Mouse (Mus musculus) midbrain, embryonic 12.5 days (tissue): ENCODE data around the gene Mmel1. TPM values are rescaled to one million over a fixed set of nuclear protein-coding genes. Genes with fewer than 3 reads are reported as not detected.

ENCODE experiments used
- ATAC-seq: fragments of 200-750 bp; cut with Nextera tagmentation; 2 replicates; pipeline ENCODE4 v1.8.0; 2017; ENCODE audit warnings: low read depth, moderate TSS enrichment, moderate library complexity; ENCODE audit not compliant: low FRiP score
- H3K27ac ChIP-seq: fragments of 300-500 bp; sonication (generic); replicated peaks from 2 replicates; pipeline ENCODE4 v1.5.1; 2016; ENCODE audit warnings: mild to moderate bottlenecking
- H3K27me3 ChIP-seq: fragments of 300-500 bp; sonication (generic); 2 replicates; pipeline ENCODE4 v1.6.1; 2016; ENCODE audit warnings: mild to moderate bottlenecking
- H3K36me3 ChIP-seq: fragments of 300-500 bp; sonication (generic); 2 replicates; pipeline ENCODE4 v1.6.1; 2016
- H3K4me1 ChIP-seq: fragments of 300-500 bp; sonication (generic); 2 replicates; pipeline ENCODE4 v1.6.1; 2016
- H3K4me2 ChIP-seq: fragments of 300-500 bp; sonication (generic); replicated peaks from 2 replicates; pipeline ENCODE4 v1.6.1; 2016; ENCODE audit warnings: mild to moderate bottlenecking, moderate library complexity
- H3K4me3 ChIP-seq: fragments of 300-500 bp; sonication (generic); 2 replicates; pipeline ENCODE4 v1.5.1; 2016; ENCODE audit warnings: mild to moderate bottlenecking
- H3K9ac ChIP-seq: fragments of 300-500 bp; sonication (generic); replicated peaks from 2 replicates; pipeline ENCODE4 v1.6.1; 2016; ENCODE audit warnings: mild to moderate bottlenecking, moderate library complexity
- H3K9me3 ChIP-seq: fragments of 300-500 bp; sonication (generic); 2 replicates; pipeline ENCODE4 v1.6.1; 2016; ENCODE audit warnings: mild to moderate bottlenecking
- WGBS: fragments of 180-500 bp; shearing (Covaris S2); methylation state at CpG from one replicate; pipeline ENCODE4 v1.1.7; 2016; 5-methylcytosine and 5-hydroxymethylcytosine counted together
- polyA plus RNA-seq: library from polyadenylated mRNA; unstranded; fragments of >200 nt; fragmentation: Nextera tagmentation; extraction: Ambion mirVana; gene quantifications from 2 replicates; pipeline ENCODE4 v1.2.1, GENCODE M21; 2016

Mmel1 gene
- polyA plus RNA-seq, 1 experiment from 2014 or later, result 0.19 TPM

- Histone ChIP-seq H3K36me3 (no peaks in the 10 kb centered on the region), H3K4me2 (no peak overlapping the region), H3K4me3 (no peak overlapping the region), H3K4me1 (peaks cover 12% of the 10 kb centered on the region), H3K27me3 (0 out of 2 replicates have a peak, but pooled peaks cover 5% of the 10 kb centered on the region), H3K9ac (no peak overlapping the region), H3K9me3 (no peaks in the 10 kb centered on the region), H3K27ac (no peak overlapping the region)
- 93% methylated on average over 3 of the region's 3 CpGs for WGBS
- ATAC-seq, result no peak
Observed at GRCm38 (mm10) chr4:154913845-154914244, 44.5 kb downstream of the Mmel1 start.

DNA sequence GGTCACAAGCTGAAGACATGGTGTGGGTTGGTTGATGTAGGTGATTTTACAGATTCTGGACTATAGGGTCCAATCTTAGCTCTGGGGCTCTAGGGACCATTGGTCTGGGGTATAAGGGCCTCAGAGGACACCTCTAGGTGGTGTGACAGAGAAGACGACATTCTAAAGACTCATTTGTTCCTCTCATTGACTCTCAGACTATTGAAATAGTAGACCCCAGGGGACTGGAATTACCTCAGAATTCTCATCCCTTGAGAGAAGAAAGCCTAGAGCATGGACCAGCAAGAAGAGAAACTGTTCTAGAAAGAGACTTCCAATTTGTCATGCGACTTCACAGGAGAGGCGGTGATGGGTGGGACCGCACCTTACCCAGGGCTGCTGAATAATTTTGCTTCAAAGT is 44.9 kb downstream of the Mmel1 start:
- Histone ChIP-seq H3K9me3 (no peaks in the 10 kb centered on the region), H3K4me1 (peaks cover 12% of the 10 kb centered on the region), H3K9ac (no peak overlapping the region), H3K27me3 (0 out of 2 replicates have a peak, but pooled peaks cover 5% of the 10 kb centered on the region), H3K4me3 (no peak overlapping the region), H3K4me2 (no peak overlapping the region), H3K36me3 (no peaks in the 10 kb centered on the region), H3K27ac (no peak overlapping the region)
- WGBS, result 94% methylated on average over 4 of the region's 4 CpGs
- no peak for ATAC-seq

- Histone ChIP-seq H3K9me3 (no peaks in the 10 kb centered on the region), H3K27me3 (0 out of 2 replicates have a peak, but pooled peaks cover 5% of the 10 kb centered on the region), H3K4me2 (no peak overlapping the region), H3K4me1 (peaks cover 12% of the 10 kb centered on the region), H3K4me3 (no peak overlapping the region), H3K27ac (no peak overlapping the region), H3K36me3 (no peaks in the 10 kb centered on the region), H3K9ac (no peak overlapping the region)
- WGBS, result 91% methylated on average over 3 of the region's 3 CpGs
- ATAC-seq, result no peak
Observed at GRCm38 (mm10) chr4:154914707-154915106, 45.3 kb downstream of the Mmel1 start.

DNA sequence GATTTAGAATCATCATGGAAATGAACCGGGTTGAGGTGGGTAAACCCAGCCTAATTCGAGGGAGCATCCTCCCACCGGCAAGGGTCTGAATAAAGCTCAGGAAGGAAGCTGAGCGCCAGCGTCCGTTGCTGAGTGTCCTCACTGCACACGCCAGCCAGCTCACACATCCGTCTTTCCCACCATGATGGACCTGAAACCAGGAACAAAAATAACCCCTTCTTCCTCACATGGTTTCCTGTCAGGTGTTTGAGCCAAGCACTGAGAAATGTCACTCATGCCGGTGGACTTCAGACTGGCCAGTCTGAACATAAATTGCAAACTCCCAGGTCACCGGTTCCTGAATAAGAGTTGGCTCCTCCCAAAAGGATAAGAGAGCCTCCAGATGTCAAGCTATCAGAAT is 45.9 kb downstream of the Mmel1 start:
- no peak overlapping the region for H3K9ac ChIP-seq
- no peak overlapping the region for H3K4me2 ChIP-seq
- H3K9me3 ChIP-seq, result no peaks in the 10 kb centered on the region
- H3K4me1 ChIP-seq, result peaks cover 10% of the 10 kb centered on the region
- no peak overlapping the region for H3K27ac ChIP-seq
- H3K36me3 ChIP-seq, result no peaks in the 10 kb centered on the region
- no peak overlapping the region for H3K4me3 ChIP-seq
- WGBS, result 87% methylated on average over 10 of the region's 10 CpGs
- 0 out of 2 replicates have a peak, but pooled peaks cover 5% of the 10 kb centered on the region for H3K27me3 ChIP-seq
- ATAC-seq, result no peak

DNA sequence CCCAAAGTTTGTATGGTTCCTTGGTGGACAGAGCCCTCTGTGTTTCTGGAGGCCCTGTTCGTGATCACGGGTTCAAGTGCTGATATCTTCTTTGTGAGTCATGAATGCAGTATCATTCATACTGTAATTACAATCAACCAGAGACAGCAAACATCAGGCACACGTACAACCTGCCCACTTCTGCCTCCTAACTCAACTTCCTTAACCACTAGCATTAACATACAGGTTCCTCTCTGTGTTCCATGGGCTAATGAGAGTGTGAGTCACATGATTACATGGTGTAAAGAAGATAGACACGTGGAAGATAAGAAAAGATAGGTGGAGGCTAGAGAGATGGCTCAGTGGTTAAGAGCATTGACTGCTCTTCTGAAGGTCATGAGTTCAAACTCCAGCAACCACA is 47.3 kb downstream of the Mmel1 start:
- H3K36me3 ChIP-seq, result no peaks in the 10 kb centered on the region
- WGBS, result 85% methylated on average over 4 of the region's 4 CpGs
- no peak overlapping the region for H3K9ac ChIP-seq

DNA sequence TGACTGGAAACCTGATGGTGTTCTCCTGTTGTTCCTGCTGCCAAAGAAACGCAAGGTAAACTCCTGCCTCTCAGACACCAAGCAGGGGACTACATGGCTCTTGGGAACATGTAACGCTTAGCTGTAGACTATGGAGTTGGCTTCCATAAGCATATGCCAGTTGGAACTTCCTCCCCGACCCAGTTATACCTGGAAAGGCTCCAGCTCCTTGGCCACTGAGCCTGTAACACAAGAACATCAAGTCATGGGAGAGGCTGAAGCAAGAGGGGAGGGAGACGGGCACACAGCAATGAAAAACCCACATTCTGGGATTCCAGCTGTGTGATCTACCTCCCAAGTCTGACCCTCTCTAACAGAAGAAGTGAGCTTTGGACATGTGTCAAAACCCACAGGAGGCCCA is 52.9 kb downstream of the Mmel1 start:
- no peak overlapping the region for H3K27ac ChIP-seq
- H3K27me3 ChIP-seq, result no peaks in the 10 kb centered on the region
- no peaks in the 10 kb centered on the region for H3K4me1 ChIP-seq
- H3K4me2 ChIP-seq, result no peak overlapping the region
- ATAC-seq, result no peak
- no peak overlapping the region for H3K4me3 ChIP-seq
- 85% methylated on average over 4 of the region's 4 CpGs for WGBS
- no peaks in the 10 kb centered on the region for H3K9me3 ChIP-seq
- no peaks in the 10 kb centered on the region for H3K36me3 ChIP-seq
- no peak overlapping the region for H3K9ac ChIP-seq

More for the DNA sequence above, 47.3 kb downstream of the Mmel1 start:
- no peak for ATAC-seq
- H3K27me3 ChIP-seq, result 0 out of 2 replicates have a peak, but pooled peaks cover 2% of the 10 kb centered on the region
- H3K4me3 ChIP-seq, result no peak overlapping the region
- H3K4me2 ChIP-seq, result no peak overlapping the region
- H3K27ac ChIP-seq, result no peak overlapping the region
- H3K4me1 ChIP-seq, result no peaks in the 10 kb centered on the region
- no peaks in the 10 kb centered on the region for H3K9me3 ChIP-seq

GRCm38 (mm10) chr4:154922931-154923330 is 53.5 kb downstream of the Mmel1 start:
- Histone ChIP-seq H3K9me3 (no peaks in the 10 kb centered on the region), H3K4me1 (no peaks in the 10 kb centered on the region), H3K36me3 (no peaks in the 10 kb centered on the region), H3K27me3 (no peaks in the 10 kb centered on the region), H3K27ac (no peak overlapping the region), H3K4me2 (no peak overlapping the region), H3K9ac (no peak overlapping the region), H3K4me3 (no peak overlapping the region)
- ATAC-seq, result no peak
- 79% methylated on average over 5 of the region's 5 CpGs for WGBS

DNA sequence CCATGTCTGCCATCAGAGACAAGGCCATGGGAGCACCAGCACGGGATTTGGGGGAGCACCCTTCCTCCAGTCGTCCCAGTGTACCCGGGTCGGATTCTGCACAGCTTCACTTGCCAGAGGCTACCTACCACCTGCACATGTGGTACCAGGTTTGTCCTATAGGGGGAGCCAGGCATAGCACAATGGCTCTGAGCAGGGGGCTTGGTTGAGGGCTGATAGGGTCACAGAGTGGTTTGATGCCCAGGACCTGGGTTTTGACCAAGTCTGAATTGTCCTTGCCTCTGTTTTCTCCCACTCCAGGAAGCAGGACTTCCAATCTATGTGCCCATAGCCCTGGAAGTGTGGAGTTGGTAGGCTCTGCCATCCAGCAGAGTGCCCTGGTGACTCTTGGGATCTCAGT is 56.0 kb downstream of the Mmel1 start:
- Histone ChIP-seq H3K4me1 (peaks cover 4% of the 10 kb centered on the region; the same call in 1 of the 2 replicates), H3K4me2 (no peak overlapping the region), H3K27me3 (no peaks in the 10 kb centered on the region), H3K36me3 (no peaks in the 10 kb centered on the region), H3K4me3 (no peak overlapping the region), H3K9ac (no peak overlapping the region), H3K9me3 (no peaks in the 10 kb centered on the region), H3K27ac (no peak overlapping the region)
- ATAC-seq, result no peak
- WGBS, result 53% methylated on average over 4 of the region's 4 CpGs

DNA sequence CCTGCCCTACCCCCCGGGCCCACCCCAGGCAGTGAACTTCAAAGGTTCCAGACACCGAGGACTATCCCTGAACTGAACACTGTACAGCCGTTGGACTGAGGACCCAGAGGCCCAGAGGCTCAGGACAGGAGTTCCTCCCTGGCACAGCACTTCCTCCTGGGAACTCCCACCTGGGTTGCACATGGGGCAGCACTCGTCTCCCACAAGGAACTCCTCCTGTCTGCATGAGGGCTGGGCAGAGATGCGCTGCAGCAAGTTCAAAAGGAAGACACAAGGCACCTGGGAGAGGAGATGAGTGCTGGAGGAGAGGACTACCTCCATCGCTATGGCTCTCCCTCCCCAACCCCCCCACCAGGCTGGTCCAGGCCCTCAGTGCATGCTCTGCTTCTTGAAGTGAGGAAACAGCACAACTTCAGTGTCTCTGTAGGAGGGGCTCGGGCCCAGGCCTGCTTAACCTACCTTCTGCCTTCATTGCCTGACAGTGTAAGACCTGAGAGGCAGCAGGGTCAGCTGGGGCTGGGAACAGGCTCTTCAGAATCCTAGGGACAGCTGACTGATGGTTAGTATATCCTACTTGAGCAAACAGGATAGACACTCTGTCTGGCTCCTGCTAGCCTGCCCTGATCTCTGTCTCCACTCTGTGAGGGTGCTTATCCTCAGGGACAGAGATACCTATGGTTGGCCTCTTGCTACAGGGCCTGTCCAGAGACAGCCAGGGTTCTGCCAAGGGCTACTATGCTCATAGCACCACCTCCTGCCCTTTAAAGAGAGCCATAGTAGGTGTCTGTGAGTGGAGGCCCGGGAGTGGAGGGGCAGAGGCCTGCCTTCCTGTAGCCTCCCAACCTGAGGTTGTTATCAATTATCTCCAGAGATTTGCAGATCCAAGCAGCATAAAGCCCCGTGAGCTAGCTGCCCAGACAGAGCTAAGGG is 57.8 kb downstream of the Mmel1 start:
- Histone ChIP-seq H3K27me3 (no peaks in the 10 kb centered on the region), H3K27ac (no peak overlapping the region), H3K9ac (no peak overlapping the region; the same call in 1 of the 2 replicates), H3K36me3 (no peaks in the 10 kb centered on the region), H3K4me2 (no peak overlapping the region), H3K9me3 (no peaks in the 10 kb centered on the region), H3K4me1 (peaks cover 4% of the 10 kb centered on the region; the same call in 1 of the 2 replicates), H3K4me3 (no peak overlapping the region)
- ATAC-seq, result no peak
- 70% methylated on average over 9 of the region's 9 CpGs for WGBS

GRCm38 (mm10) chr4:154927899-154928337 is 58.5 kb downstream of the Mmel1 start:
- Histone ChIP-seq H3K4me1 (peaks cover 4% of the 10 kb centered on the region; the same call in 1 of the 2 replicates), H3K27ac (no peak overlapping the region), H3K27me3 (no peaks in the 10 kb centered on the region), H3K36me3 (no peaks in the 10 kb centered on the region), H3K9ac (no peak overlapping the region), H3K4me2 (no peak overlapping the region), H3K9me3 (no peaks in the 10 kb centered on the region), H3K4me3 (no peak overlapping the region)
- ATAC-seq, result no peak
- 81% methylated on average over 5 of the region's 5 CpGs for WGBS

- Histone ChIP-seq H3K4me3 (no peak within 1 kb of the TSS), H3K27ac (no peak within 1 kb of the TSS; the same call in 1 of the 2 replicates), H3K9me3 (no peaks in the 10 kb centered on the region), H3K4me2 (no peak within 1 kb of the TSS), H3K36me3 (no peaks in the 10 kb centered on the region), H3K9ac (no peak within 1 kb of the TSS; the same call in 1 of the 2 replicates), H3K27me3 (no peaks in the 10 kb centered on the region), H3K4me1 (peaks cover 4% of the 10 kb centered on the region; the same call in 1 of the 2 replicates)
- no peak for ATAC-seq
- WGBS, result 60% methylated on average over 12 of the region's 12 CpGs
Observed at GRCm38 (mm10) chr4:154928395-154929087, 59.2 kb downstream of the Mmel1 start, which contains the start of gene Tnfrsf14. Gene Tnfrsf14 (minus strand): TSS chr4:154928563.
